Mouse (Mus musculus): ENCODE data around the gene Sf3a1. TPM values are rescaled to one million over a fixed set of nuclear protein-coding genes. Genes with fewer than 3 reads are reported as not detected.

Gene Sf3a1
- total and polyA plus RNA-seq, 3 experiments = 32.1 to 101 (median 77.0) TPM

DNA sequence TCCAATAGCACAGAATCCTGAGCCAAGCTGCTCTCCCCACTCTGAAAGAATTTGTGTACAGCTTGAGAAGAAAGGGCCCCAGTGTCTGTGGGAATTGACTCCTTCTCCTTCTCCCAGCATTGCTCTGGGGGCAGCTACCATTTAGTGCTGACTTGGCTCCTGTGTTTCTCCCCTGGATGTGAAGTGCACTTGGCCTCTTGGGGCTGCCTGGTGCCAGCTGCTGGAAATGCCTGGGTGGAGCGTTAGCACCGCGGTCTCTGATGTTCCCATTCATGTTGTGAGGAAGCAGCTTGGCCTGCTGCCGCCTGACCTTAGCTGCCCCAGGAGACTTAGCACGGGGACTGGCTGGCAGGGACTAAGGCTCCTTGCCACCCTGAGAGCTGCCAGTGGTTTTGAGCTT, 14.4 kb downstream of the Sf3a1 start:
- DNase-seq (ENCODE audit: low read depth, low spot score) = no peak
- no peaks in the 10 kb centered on the region for H3K4me1 ChIP-seq (ENCODE audit: control insufficient read depth in 1 of 2, insufficient read depth in 2 of 2, low read length in 2 of 2)
- peaks cover 0 to 68% of the 10 kb centered on the region in 2 experiments; a peak in 2 of 4 replicates for H3K36me3 ChIP-seq (ENCODE audit: control insufficient read depth in 1 of 2, insufficient read depth in 2 of 2, low read length in 2 of 2)
- no peak overlapping the region for H3K27ac ChIP-seq (ENCODE audit: control insufficient read depth, low read depth, low read length)
- no peak for TF ChIP-seq CTCF (IDR thresholded peaks at IDR 0.05 in 2 of 3, conservative IDR thresholded peaks at IDR 0.05 in 1 of 3; ENCODE audit: control insufficient read depth in 1 of 3, insufficient read depth in 1 of 3, low read depth in 2 of 3, low read length in 3 of 3, poor library complexity in 1 of 3, severe bottlenecking in 1 of 3)
- TF ChIP-seq GABPA (IDR thresholded peaks at IDR 0.05; ENCODE audit: low read depth, low read length) = no peak
- no peak for TF ChIP-seq MAFK (IDR thresholded peaks at IDR 0.05; ENCODE audit: borderline replicate concordance, low read depth, low read length)
- no peak for TF ChIP-seq ZKSCAN1 (IDR thresholded peaks at IDR 0.05; ENCODE audit: low read depth, low read length)
- TF ChIP-seq ZMIZ1 (IDR thresholded peaks at IDR 0.05; ENCODE audit: low read depth, low read length) = no peak
- TF ChIP-seq USF1 (IDR thresholded peaks at IDR 0.05; ENCODE audit: low read depth, low read length) = no peak
- TF ChIP-seq USF2 (IDR thresholded peaks at IDR 0.05; ENCODE audit: borderline replicate concordance in 1 of 2, insufficient read depth in 1 of 2, low read depth in 1 of 2, low read length in 2 of 2) = no peak
- TF ChIP-seq TAL1 (IDR thresholded peaks at IDR 0.05; ENCODE audit: low read length) = no peak
- no peak overlapping the region for H3K4me3 ChIP-seq (ENCODE audit: control insufficient read depth in 1 of 2, insufficient read depth in 1 of 2, low read depth in 2 of 2, low read length in 2 of 2)
- H3K9ac ChIP-seq (ENCODE audit: control insufficient read depth, low read depth, low read length, poor library complexity, severe bottlenecking) = no peak overlapping the region
- H3K9me3 ChIP-seq (replicated peaks; ENCODE audit: insufficient read depth, low read length) = no peaks in the 10 kb centered on the region
- H3K27me3 ChIP-seq (ENCODE audit: control insufficient read depth in 1 of 2, insufficient read depth in 2 of 2, low read length in 2 of 2) = no peaks in the 10 kb centered on the region
- H3K79me2 ChIP-seq (ENCODE audit: control insufficient read depth, insufficient read depth, low read length, poor library complexity) = no peaks in the 10 kb centered on the region

DNA sequence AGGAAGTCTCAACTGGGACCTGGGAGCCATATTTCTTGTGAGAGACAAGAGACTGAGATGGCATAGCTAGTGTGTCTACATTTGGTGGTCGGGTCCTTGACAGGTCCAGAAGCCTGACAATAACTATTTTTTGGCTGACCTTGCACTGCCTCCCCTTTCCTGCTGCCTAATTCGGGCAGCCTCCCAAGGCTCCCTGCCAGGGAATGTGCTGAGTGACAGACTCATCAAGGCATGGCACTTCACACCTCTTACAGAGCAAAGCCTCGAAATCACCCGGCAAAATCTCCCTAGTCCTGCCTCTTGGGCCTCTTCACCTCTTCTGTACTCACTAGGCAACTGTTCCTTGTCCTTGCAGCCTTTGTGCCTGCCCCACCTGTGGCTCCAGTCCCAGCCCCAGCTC, 17.6 kb downstream of the Sf3a1 start:
- Histone ChIP-seq H3K79me2 (ENCODE audit: control insufficient read depth, insufficient read depth, low read length, poor library complexity) (no peaks in the 10 kb centered on the region), H3K27me3 (ENCODE audit: control insufficient read depth in 1 of 2, insufficient read depth in 2 of 2, low read length in 2 of 2) (no peaks in the 10 kb centered on the region), H3K9me3 (replicated peaks; ENCODE audit: insufficient read depth, low read length) (no peaks in the 10 kb centered on the region), H3K4me3 (ENCODE audit: control insufficient read depth in 1 of 2, insufficient read depth in 1 of 2, low read depth in 2 of 2, low read length in 2 of 2) (no peak overlapping the region), H3K36me3 (ENCODE audit: control insufficient read depth in 1 of 2, insufficient read depth in 2 of 2, low read length in 2 of 2) (peaks cover 0 to 66% of the 10 kb centered on the region in 2 experiments; a peak in 2 of 4 replicates), H3K4me1 (ENCODE audit: control insufficient read depth in 1 of 2, insufficient read depth in 2 of 2, low read length in 2 of 2) (no peaks in the 10 kb centered on the region), H3K9ac (ENCODE audit: control insufficient read depth, low read depth, low read length, poor library complexity, severe bottlenecking) (no peak overlapping the region), H3K27ac (ENCODE audit: control insufficient read depth, low read depth, low read length) (no peak overlapping the region)
- DNase-seq (ENCODE audit: low read depth, low spot score) = no peak
- TF ChIP-seq EP300 (IDR thresholded peaks at IDR 0.05; ENCODE audit: low read depth in 1 of 2, low read length in 2 of 2) = no peak

- peaks cover 3% of the 10 kb centered on the region; the same call in 1 of the 2 replicates for H3K79me2 ChIP-seq (ENCODE audit: control insufficient read depth, insufficient read depth, low read length, poor library complexity)
- no peaks in the 10 kb centered on the region for H3K9me3 ChIP-seq (replicated peaks; ENCODE audit: insufficient read depth, low read length)
- no peak overlapping the region for H3K4me3 ChIP-seq (ENCODE audit: control insufficient read depth in 1 of 2, insufficient read depth in 1 of 2, low read depth in 2 of 2, low read length in 2 of 2)
- peaks cover 0 to 2% of the 10 kb centered on the region in 2 experiments; a peak in 1 of 4 replicates for H3K4me1 ChIP-seq (ENCODE audit: control insufficient read depth in 1 of 2, insufficient read depth in 2 of 2, low read length in 2 of 2)
- peaks cover 7 to 43% of the 10 kb centered on the region in 2 experiments; a peak in 3 of 4 replicates for H3K36me3 ChIP-seq (ENCODE audit: control insufficient read depth in 1 of 2, insufficient read depth in 2 of 2, low read length in 2 of 2)
- H3K27me3 ChIP-seq (ENCODE audit: control insufficient read depth in 1 of 2, insufficient read depth in 2 of 2, low read length in 2 of 2) = no peaks in the 10 kb centered on the region
- DNase-seq (ENCODE audit: low read depth, low spot score) = no peak
- TF ChIP-seq ZC3H11A (IDR thresholded peaks at IDR 0.05; ENCODE audit: low read depth, low read length) = no peak
- TF ChIP-seq MAFK (IDR thresholded peaks at IDR 0.05; ENCODE audit: borderline replicate concordance, low read depth, low read length) = no peak
- TF ChIP-seq TBP (IDR thresholded peaks at IDR 0.05; ENCODE audit: low read depth, low read length) = no peak
- TF ChIP-seq GATA1 (IDR thresholded peaks at IDR 0.05; ENCODE audit: low read depth, low read length) = no peak
- TF ChIP-seq BHLHE40 (IDR thresholded peaks at IDR 0.05; ENCODE audit: borderline replicate concordance, low read depth, low read length) = no peak
- TF ChIP-seq TCF12 (IDR thresholded peaks at IDR 0.05; ENCODE audit: low read depth, low read length) = no peak
- no peak for TF ChIP-seq MXI1 (IDR thresholded peaks at IDR 0.05; ENCODE audit: low read depth, low read length)
- TF ChIP-seq E2F4 (IDR thresholded peaks at IDR 0.05; ENCODE audit: borderline replicate concordance, low read depth, low read length) = no peak
- no peak for TF ChIP-seq CHD2 (IDR thresholded peaks at IDR 0.05; ENCODE audit: low read length)
- no peak for TF ChIP-seq MAZ (IDR thresholded peaks at IDR 0.05; ENCODE audit: low read depth, low read length)
- TF ChIP-seq EP300 (IDR thresholded peaks at IDR 0.05; ENCODE audit: low read depth in 1 of 2, low read length in 2 of 2) = no peak
- no peak for TF ChIP-seq ETS1 (IDR thresholded peaks at IDR 0.05; ENCODE audit: low read depth, low read length)
- TF ChIP-seq MAX (IDR thresholded peaks at IDR 0.05; ENCODE audit: low read length) = no peak
- TF ChIP-seq CTCF (IDR thresholded peaks at IDR 0.05 in 2 of 3, conservative IDR thresholded peaks at IDR 0.05 in 1 of 3; ENCODE audit: control insufficient read depth in 1 of 3, insufficient read depth in 1 of 3, low read depth in 2 of 3, low read length in 3 of 3, poor library complexity in 1 of 3, severe bottlenecking in 1 of 3) = no peak
- TF ChIP-seq ZKSCAN1 (IDR thresholded peaks at IDR 0.05; ENCODE audit: low read depth, low read length) = no peak
- no peak for TF ChIP-seq SMC3 (IDR thresholded peaks at IDR 0.05; ENCODE audit: low read depth, low read length)
- no peak for TF ChIP-seq MYC (IDR thresholded peaks at IDR 0.05; ENCODE audit: low read depth, low read length)
- no peak for TF ChIP-seq GABPA (IDR thresholded peaks at IDR 0.05; ENCODE audit: low read depth, low read length)
- no peak for TF ChIP-seq UBTF (IDR thresholded peaks at IDR 0.05; ENCODE audit: borderline replicate concordance, insufficient read depth, low read depth, low read length)
- H3K9ac ChIP-seq (ENCODE audit: control insufficient read depth, low read depth, low read length, poor library complexity, severe bottlenecking) = no peak overlapping the region
- no peak overlapping the region for H3K27ac ChIP-seq (ENCODE audit: control insufficient read depth, low read depth, low read length)
Measured at GRCm38 (mm10) chr11:4182061-4182460, 21.9 kb downstream of the Sf3a1 start.
